Mouse (Mus musculus): ENCODE measurements around the gene Dlg2.

- no peak for TF ChIP-seq POLR2A (IDR thresholded peaks at IDR 0.05; ENCODE audit: control insufficient read depth, extremely low read depth, insufficient read depth, low read length, poor library complexity)
- no peak for TF ChIP-seq CTCF (IDR thresholded peaks at IDR 0.05; ENCODE audit: borderline replicate concordance, control insufficient read depth, extremely low read depth, insufficient read depth, low read length, poor library complexity)
These were observed 1532.2 kb downstream of the Dlg2 start for GRCm38 (mm10) chr7:92008702-92009101.
